ENCODE assay signal across 8 mouse cellular contexts in the genomic region with DNA sequence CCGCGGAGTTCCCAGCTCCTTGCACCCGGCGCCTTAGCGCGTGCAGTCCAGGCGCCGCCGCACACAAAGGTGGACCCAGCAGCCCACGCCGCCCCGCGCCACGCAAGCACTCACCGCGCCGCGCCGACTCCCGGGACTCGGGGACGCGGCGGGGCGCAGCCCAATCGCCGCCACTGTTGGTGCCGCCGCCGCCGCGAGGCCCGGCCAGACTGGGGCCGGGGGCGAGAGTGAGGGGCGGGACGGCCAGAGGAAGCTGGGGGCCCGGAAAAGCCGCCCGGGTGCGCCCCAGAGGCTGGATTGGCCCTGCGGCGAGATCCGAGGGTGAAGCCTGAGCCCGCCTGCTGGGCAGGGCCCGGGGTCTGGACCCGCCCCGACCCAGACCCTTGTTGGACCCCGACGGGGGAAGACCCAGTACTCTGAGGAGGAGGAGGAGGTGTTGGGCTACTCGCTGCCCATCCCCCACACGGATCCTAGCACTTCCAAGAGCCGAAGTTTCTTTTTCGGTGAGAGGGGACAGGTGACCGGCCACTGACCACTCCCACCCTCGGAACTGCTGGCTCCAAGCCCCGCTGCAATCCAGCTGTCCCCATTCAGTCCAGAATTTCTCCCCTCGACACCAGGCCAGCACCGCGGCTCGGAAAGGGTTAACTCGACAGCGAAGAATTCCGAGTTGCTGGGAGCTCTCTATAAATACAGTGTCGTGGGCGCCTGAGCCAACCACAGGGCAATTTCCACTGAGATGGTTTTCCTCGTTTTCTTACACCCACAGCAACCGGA. TPM values are rescaled to one million over a fixed set of nuclear protein-coding genes. Genes with fewer than 3 reads are reported as not detected.
DNase-seq lines count a peak whose midpoint lies in the region; ATAC-seq and TF ChIP-seq lines count a peak whose summit lies in the region.

TSS of gene Cd276 (minus strand) at position 530 of the 777 bp plus-strand sequence.

- peak within 1 kb of the TSS; percentile 92 for H3K27ac ChIP-seq in intestine, embryonic 15.5 days
- peak within 1 kb of the TSS; percentile 96 for H3K27ac ChIP-seq in midbrain, embryonic 12.5 days (replicated peaks)
- no peak within 1 kb of the TSS for H3K27ac ChIP-seq in testis, adult 2 months (ENCODE audit: control insufficient read depth, insufficient read depth, low read depth, low read length)

- H3K4me1 ChIP-seq in megakaryocyte, embryonic 14.5 days = peaks cover 76% of the 10 kb centered on the region
- H3K4me1 ChIP-seq in intestine, embryonic 15.5 days (replicated peaks) = peaks cover 14% of the 10 kb centered on the region; the same call in 1 of the 2 replicates
- H3K4me1 ChIP-seq in midbrain, embryonic 12.5 days = peaks cover 16% of the 10 kb centered on the region
- peaks cover 13% of the 10 kb centered on the region for H3K4me1 ChIP-seq in testis, adult 2 months (ENCODE audit: control insufficient read depth, insufficient read depth, low read length)

- WGBS in intestine, embryonic 15.5 days = under 1% methylated on average over 66 of the region's 68 CpGs
- WGBS in midbrain, embryonic 12.5 days = 0% methylated on average over 68 of the region's 68 CpGs

- ATAC-seq in megakaryocyte, adult 5-6 weeks (ENCODE audit: poor library complexity, severe bottlenecking) = no peak
- ATAC-seq in intestine, embryonic 15.5 days = peak; percentile 77
- peak; percentile 77 for ATAC-seq in midbrain, embryonic 12.5 days (ENCODE audit: low FRiP score, low read depth)

- no peak for TF ChIP-seq CTCF in testis, adult 2 months (IDR thresholded peaks at IDR 0.05; ENCODE audit: control insufficient read depth, insufficient read depth, insufficient replicate concordance, low read depth, low read length)

- peak within 1 kb of the TSS; percentile 89 for H3K4me2 ChIP-seq in intestine, embryonic 15.5 days (replicated peaks)
- peak within 1 kb of the TSS; percentile 90 for H3K4me2 ChIP-seq in midbrain, embryonic 12.5 days (replicated peaks)

- peaks cover 5% of the 10 kb centered on the region for H3K9me3 ChIP-seq in megakaryocyte, embryonic 14.5 days
- H3K9me3 ChIP-seq in intestine, embryonic 15.5 days = no peaks in the 10 kb centered on the region
- H3K9me3 ChIP-seq in midbrain, embryonic 12.5 days = no peaks in the 10 kb centered on the region

- no peak for TF ChIP-seq POLR2A in testis, adult 2 months (IDR thresholded peaks at IDR 0.05; ENCODE audit: control insufficient read depth, low read depth, low read length)

- H3K4me3 ChIP-seq in megakaryocyte, embryonic 14.5 days (replicated peaks) = peak within 1 kb of the TSS; percentile 93
- H3K4me3 ChIP-seq in intestine, embryonic 15.5 days (replicated peaks) = peak within 1 kb of the TSS; percentile 91
- H3K4me3 ChIP-seq in midbrain, embryonic 12.5 days = peak within 1 kb of the TSS; percentile 90
- peak within 1 kb of the TSS; percentile 79 for H3K4me3 ChIP-seq in testis, adult 2 months (ENCODE audit: control insufficient read depth, low read depth, low read length)

- no peaks in the 10 kb centered on the region for H3K36me3 ChIP-seq in megakaryocyte, embryonic 14.5 days (replicated peaks; ENCODE audit: low read length)
- no peaks in the 10 kb centered on the region for H3K36me3 ChIP-seq in intestine, embryonic 15.5 days
- no peaks in the 10 kb centered on the region for H3K36me3 ChIP-seq in midbrain, embryonic 12.5 days
- H3K36me3 ChIP-seq in testis, adult 2 months (ENCODE audit: control insufficient read depth, insufficient read depth, low read length) = no peaks in the 10 kb centered on the region

- intact Hi-C loops in left cerebral cortex, postnatal 4 days (cut with DNase I) = no loop called here

- H3K9ac ChIP-seq in intestine, embryonic 15.5 days = peak within 1 kb of the TSS; percentile 96
- H3K9ac ChIP-seq in midbrain, embryonic 12.5 days (replicated peaks) = peak within 1 kb of the TSS; percentile 95

- DNase-seq in embryo, embryonic 10 days (ENCODE audit: low spot score) = peak; percentile 79
- DNase-seq in gastrocnemius, postnatal 25 days = peak; percentile 48
- DNase-seq in left cerebral cortex, postnatal 4 days = peak; percentile 72

- peaks cover 68% of the 10 kb centered on the region for H3K27me3 ChIP-seq in megakaryocyte, embryonic 14.5 days (replicated peaks)
- H3K27me3 ChIP-seq in intestine, embryonic 15.5 days (replicated peaks) = no peaks in the 10 kb centered on the region
- H3K27me3 ChIP-seq in midbrain, embryonic 12.5 days = peaks cover 3% of the 10 kb centered on the region; the same call in 1 of the 2 replicates
- H3K27me3 ChIP-seq in testis, adult 2 months (ENCODE audit: control insufficient read depth, insufficient read depth, low read length) = no peaks in the 10 kb centered on the region

RNA-seq across cellular contexts. Expression of gene Cd276, which starts in this region (rescaled TPM):
- polyA plus RNA-seq in megakaryocyte, embryonic 14.5 days (2012; ENCODE audit: insufficient read depth, low replicate concordance) = 0.52 and 1.3 TPM in 2 replicates
- total RNA-seq in megakaryocyte, adult 5-6 weeks (2015) = 0.11 and 0.40 TPM in 2 replicates
- 0.12 and 0.40 TPM in 2 replicates for total RNA-seq in megakaryocyte, adult 5-6 weeks (2017)
- 10 to 100 TPM; 10.1 TPM for total RNA-seq in gastrocnemius, postnatal 25 days (2021)
- 22.7 and 23.6 TPM in 2 replicates for polyA plus RNA-seq in intestine, embryonic 15.5 days (2015; fragmentation: Nextera tagmentation; extraction: Ambion mirVana)
- total RNA-seq in left cerebral cortex, postnatal 4 days (2021) = 10 to 100 TPM; 30.4 to 36.3 TPM
- polyA plus RNA-seq in midbrain, embryonic 12.5 days (2016; fragmentation: Nextera tagmentation; extraction: Ambion mirVana) = 32.1 and 36.1 TPM in 2 replicates
- 0.61 and 1.3 TPM in 2 replicates for polyA plus RNA-seq in testis, adult 2 months (2012; rRNA removed)

Comparison
In these comparisons a context has a peak if more than half of its experiments do, and no peak if none do; other contexts are left out.
1. RNA of gene Cd276 (total RNA-seq): 30.4 to 36.3 TPM in left cerebral cortex, postnatal 4 days and 10.1 TPM in gastrocnemius, postnatal 25 days; 0.11 to 0.40 TPM in megakaryocyte, adult 5-6 weeks; every median in the first group is over 4 times any median in the second.
2. RNA of gene Cd276 (polyA plus RNA-seq): 32.1 to 36.1 TPM in midbrain, embryonic 12.5 days and 22.7 to 23.6 TPM in intestine, embryonic 15.5 days; 0.52 to 1.3 TPM in megakaryocyte, embryonic 14.5 days and 0.61 to 1.3 TPM in testis, adult 2 months; every median in the first group is over 10 times any median in the second.
3. Peak in every context shown above with its lines, with median percentiles within 50 percentile points of each other: H3K4me3 ChIP-seq and DNase-seq.